Comparison of ENCODE assay signal across 23 mouse cellular contexts in genomic region chr8:47389430-47389829, GRCm38 (mm10). TPM values are rescaled to one million over a fixed set of nuclear protein-coding genes. Genes with fewer than 3 reads are reported as not detected.
DNase-seq lines count a peak whose midpoint lies in the region; ATAC-seq lines count a peak whose summit lies in the region.
"Had no signal": no experiment of that assay in that cellular context is flagged by ENCODE, and none has a peak within 500 bp of the region (broad histone marks: within the 10 kb centered on the region; RNA-seq: fewer than 3 reads in every experiment).

No protein-coding gene starts in this region.

- no peaks in the 10 kb centered on the region for H3K9me3 ChIP-seq in heart, embryonic 12.5 days (replicated peaks)
- no peaks in the 10 kb centered on the region for H3K9me3 ChIP-seq in kidney, embryonic 15.5 days (replicated peaks)
- H3K9me3 ChIP-seq: embryonic facial prominence, embryonic 10.5 days; embryonic facial prominence, embryonic 13.5 days; forebrain, embryonic 12.5 days; forebrain, embryonic 15.5 days; heart, embryonic 13.5 days; hindbrain, embryonic 12.5 days; hindbrain, embryonic 15.5 days had no signal

- H3K4me3 ChIP-seq in heart, embryonic 12.5 days, result no peak overlapping the region
- H3K4me3 ChIP-seq in kidney, embryonic 15.5 days (replicated peaks), result no peak overlapping the region
- H3K4me3 ChIP-seq: embryonic facial prominence, embryonic 10.5 days; embryonic facial prominence, embryonic 13.5 days; erythroblast, embryonic 14.5 days; forebrain, embryonic 12.5 days; forebrain, embryonic 15.5 days; heart, embryonic 13.5 days; hindbrain, embryonic 12.5 days; hindbrain, embryonic 15.5 days had no signal

- ATAC-seq in heart, embryonic 12.5 days (ENCODE audit: insufficient number of reproducible peaks, low FRiP score), result no peak
- no peak for ATAC-seq in kidney, embryonic 15.5 days (replicated peaks; ENCODE audit: low FRiP score)
- ATAC-seq: CD4-positive, CD25-positive, alpha-beta regulatory T cell, adult 4 months; forebrain, embryonic 15.5 days; intestine, postnatal 0 days had no signal

- H3K27ac ChIP-seq in heart, embryonic 12.5 days (ENCODE audit: poor library complexity, severe bottlenecking), result no peak overlapping the region
- no peak overlapping the region for H3K27ac ChIP-seq in kidney, embryonic 15.5 days
- H3K27ac ChIP-seq: embryonic facial prominence, embryonic 10.5 days; embryonic facial prominence, embryonic 13.5 days; forebrain, embryonic 12.5 days; forebrain, embryonic 15.5 days; heart, embryonic 13.5 days; hindbrain, embryonic 12.5 days; hindbrain, embryonic 15.5 days had no signal

- 44% methylated on average over 3 of the region's 3 CpGs for WGBS in heart, embryonic 12.5 days
- WGBS in kidney, embryonic 15.5 days, result 68% methylated on average over 3 of the region's 3 CpGs

- H3K4me2 ChIP-seq in heart, embryonic 12.5 days, result no peak overlapping the region
- H3K4me2 ChIP-seq in kidney, embryonic 15.5 days, result no peak overlapping the region
- H3K4me2 ChIP-seq: embryonic facial prominence, embryonic 13.5 days; forebrain, embryonic 12.5 days; forebrain, embryonic 15.5 days; heart, embryonic 13.5 days; hindbrain, embryonic 12.5 days; hindbrain, embryonic 15.5 days had no signal

- H3K4me1 ChIP-seq in heart, embryonic 12.5 days (replicated peaks), result peaks cover 17% of the 10 kb centered on the region
- H3K4me1 ChIP-seq in kidney, embryonic 15.5 days, result 0 out of 2 replicates have a peak, but pooled peaks cover 9% of the 10 kb centered on the region
- H3K4me1 ChIP-seq: embryonic facial prominence, embryonic 13.5 days; forebrain, embryonic 12.5 days; hindbrain, embryonic 12.5 days; hindbrain, embryonic 15.5 days had no signal

- no peaks in the 10 kb centered on the region for H3K36me3 ChIP-seq in heart, embryonic 12.5 days
- no peaks in the 10 kb centered on the region for H3K36me3 ChIP-seq in kidney, embryonic 15.5 days
- H3K36me3 ChIP-seq: embryonic facial prominence, embryonic 10.5 days; embryonic facial prominence, embryonic 13.5 days; forebrain, embryonic 12.5 days; forebrain, embryonic 15.5 days; heart, embryonic 13.5 days; hindbrain, embryonic 12.5 days; hindbrain, embryonic 15.5 days had no signal

- H3K27me3 ChIP-seq in heart, embryonic 12.5 days (replicated peaks), result no peaks in the 10 kb centered on the region
- H3K27me3 ChIP-seq in kidney, embryonic 15.5 days, result no peaks in the 10 kb centered on the region
- H3K27me3 ChIP-seq: embryonic facial prominence, embryonic 13.5 days; forebrain, embryonic 12.5 days; forebrain, embryonic 15.5 days; hindbrain, embryonic 12.5 days; hindbrain, embryonic 15.5 days had no signal

- peak; percentile 9 for DNase-seq in adrenal gland, postnatal 25 days
- no peak for DNase-seq in adrenal gland, adult (ENCODE audit: inconsistent age in 2 of 2, low spot score in 1 of 2)
- DNase-seq in heart, postnatal 4 days, result peak; percentile 37
- peak; percentile 51 to 58 for DNase-seq in kidney, postnatal 25 days
- DNase-seq: cerebellum, adult 18-20 months; cerebellum, adult 9-11 months; cerebellum, postnatal 36 days; embryo, embryonic 11 days; gastrocnemius, postnatal 25 days; heart, adult 18-20 months; heart, postnatal 14 days had no signal

- no peak overlapping the region for H3K9ac ChIP-seq in heart, embryonic 12.5 days
- H3K9ac ChIP-seq in kidney, embryonic 15.5 days, result no peak overlapping the region
- H3K9ac ChIP-seq: embryonic facial prominence, embryonic 13.5 days; forebrain, embryonic 12.5 days; forebrain, embryonic 15.5 days; heart, embryonic 13.5 days; hindbrain, embryonic 12.5 days; hindbrain, embryonic 15.5 days had no signal

RNA-seq across cellular contexts. Expression of gene Stox2, which starts 56.7 kb away (rescaled TPM):
- total RNA-seq in adrenal gland, postnatal 25 days (2021), result 13.2 and 13.6 TPM in 2 replicates
- 10 to 100 TPM; 27.4 to 29.3 TPM for total RNA-seq in heart, postnatal 4 days (2021)
- polyA plus RNA-seq in heart, embryonic 12.5 days (2016; fragmentation: Nextera tagmentation; extraction: Ambion mirVana), result 10.3 and 13.2 TPM in 2 replicates
- polyA plus RNA-seq in kidney, embryonic 15.5 days (2015; fragmentation: Nextera tagmentation; extraction: Ambion mirVana), result 12.3 and 13.8 TPM in 2 replicates

Comparison
In these comparisons a context has a peak if more than half of its experiments do, and no peak if none do; other contexts are left out.
1. DNase-seq: peak in adrenal gland, postnatal 25 days (single experiment), heart, postnatal 4 days (single experiment) and kidney, postnatal 25 days (2 of 2); none in adrenal gland, adult (0 of 2).